Mouse (Mus musculus) embryonic facial prominence, embryonic 14.5 days (tissue): ENCODE results near the gene Zfp106. TPM values are rescaled to one million over a fixed set of nuclear protein-coding genes. Genes with fewer than 3 reads are reported as not detected.
"Not testable (repeated sequence)": the region's sequence is repeated elsewhere in the genome, so short reads cannot be mapped to it uniquely, and the experiment has no call there.

ENCODE experiments used
- ATAC-seq: fragments of 200-750 bp; cut with Nextera tagmentation; 2 replicates; pipeline ENCODE4 v1.8.0; 2017; ENCODE audit warnings: low read depth, moderate number of reproducible peaks, moderate TSS enrichment
- DNase-seq: peaks from one replicate; pipeline ENCODE4 v3.0.0-alpha.2; 2015; ENCODE audit warnings: low spot score
- H3K27ac ChIP-seq: fragments of 300-500 bp; sonication (generic); replicated peaks from 2 replicates; pipeline ENCODE4 v1.5.1; 2014; ENCODE audit warnings: low read depth, mild to moderate bottlenecking, low read length, moderate library complexity
- H3K27me3 ChIP-seq: fragments of 300-500 bp; sonication (generic); replicated peaks from 2 replicates; pipeline ENCODE4 v1.6.1; 2014; ENCODE audit warnings: low read length; ENCODE audit not compliant: control insufficient read depth, insufficient read depth
- H3K36me3 ChIP-seq: fragments of 300-500 bp; sonication (generic); 2 replicates; pipeline ENCODE4 v1.6.1; 2014; ENCODE audit warnings: low read length, mixed read lengths; ENCODE audit not compliant: control insufficient read depth, insufficient read depth
- H3K4me1 ChIP-seq: fragments of 300-500 bp; sonication (generic); 2 replicates; pipeline ENCODE4 v1.6.1; 2014; ENCODE audit warnings: antibody characterized with exemption, low read length; ENCODE audit not compliant: control insufficient read depth, insufficient read depth
- H3K4me2 ChIP-seq: fragments of 300-500 bp; sonication (generic); 2 replicates; pipeline ENCODE4 v1.6.1; 2014; ENCODE audit warnings: low read depth, mild to moderate bottlenecking, low read length, moderate library complexity, mixed read lengths
- H3K4me3 ChIP-seq: fragments of 300-500 bp; sonication (generic); 2 replicates; pipeline ENCODE4 v1.5.1; 2014; ENCODE audit warnings: low read depth, mild to moderate bottlenecking, low read length
- H3K9ac ChIP-seq: fragments of 300-500 bp; sonication (generic); 2 replicates; pipeline ENCODE4 v1.6.1; 2014; ENCODE audit warnings: low read depth, mild to moderate bottlenecking, low read length, moderate library complexity, mixed read lengths
- H3K9me3 ChIP-seq: fragments of 300-500 bp; sonication (generic); 2 replicates; pipeline ENCODE4 v1.6.1; 2016; ENCODE audit warnings: low read length; ENCODE audit not compliant: control insufficient read depth
- WGBS: fragments of 180-500 bp; shearing (Covaris S2); extraction: QIAGEN DNeasy Blood & Tissue Kit; methylation state at CpG from one replicate; pipeline ENCODE4 v1.1.7; 2014; 5-methylcytosine and 5-hydroxymethylcytosine counted together
- polyA plus RNA-seq: library from polyadenylated mRNA; unstranded; fragments of >200 nt; fragmentation: Nextera tagmentation; extraction: Ambion mirVana; gene quantifications from 2 replicates; pipeline ENCODE4 v1.2.1, GENCODE M21; 2014

Gene Zfp106
- polyA plus RNA-seq, 1 experiment from 2014 or later: 65.4 TPM

DNA sequence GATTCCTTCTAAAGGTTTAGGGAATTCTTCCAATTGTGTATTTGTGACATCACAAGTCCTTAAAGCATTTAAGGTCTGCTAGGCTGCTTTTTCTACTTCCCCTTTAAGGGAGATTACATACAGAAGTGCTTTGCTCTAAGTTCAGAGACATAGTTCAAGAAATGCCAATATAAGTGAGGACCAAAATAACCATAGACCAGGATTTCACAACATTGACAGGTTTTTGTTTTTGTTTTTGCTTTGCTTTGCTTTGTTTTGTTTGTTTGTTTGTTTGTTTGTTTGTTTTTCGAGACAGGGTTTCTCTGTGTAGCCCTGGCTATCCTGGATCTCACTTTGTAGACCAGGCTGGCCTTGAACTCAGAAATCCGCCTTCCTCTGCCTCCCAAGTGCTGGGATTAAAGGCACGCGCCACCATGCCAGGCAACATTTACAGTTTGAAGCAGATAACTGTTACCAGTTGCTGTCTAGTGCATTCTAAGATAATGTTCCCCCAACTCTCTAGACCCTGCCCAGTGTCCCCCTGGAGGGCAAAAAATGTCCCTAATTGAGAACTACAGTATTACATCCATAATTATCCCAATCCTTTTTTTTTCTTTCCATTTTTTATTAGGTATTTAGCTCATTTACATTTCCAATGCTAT, 1.0 kb upstream of the Zfp106 start:
- not testable (repeated sequence) for H3K9ac ChIP-seq, H3K4me2 ChIP-seq, H3K4me3 ChIP-seq, ATAC-seq, H3K27ac ChIP-seq, DNase-seq, H3K9me3 ChIP-seq, H3K36me3 ChIP-seq, H3K27me3 ChIP-seq
- WGBS: 87% methylated on average over 4 of the region's 4 CpGs
- H3K4me1 ChIP-seq: 0 out of 2 replicates have a peak, but pooled peaks cover 11% of the 10 kb centered on the region

DNA sequence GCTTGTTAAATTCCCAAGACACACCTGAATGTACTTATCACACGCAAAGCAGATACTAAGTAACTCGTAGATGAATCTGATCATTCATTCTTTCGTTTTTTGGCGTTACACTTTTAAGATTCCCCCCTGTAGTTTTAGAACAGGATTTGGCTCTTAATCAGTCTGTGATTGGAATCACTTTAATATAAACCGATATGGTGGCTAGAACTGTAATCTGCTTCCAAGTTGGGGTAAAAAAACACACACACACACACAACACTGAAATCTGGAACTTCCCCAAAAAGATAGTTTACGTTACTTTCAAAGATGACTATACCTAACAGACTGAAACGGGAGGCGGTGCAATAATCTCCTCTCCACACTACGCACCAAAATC, 796 bp downstream of the Zfp106 start:
- 22% methylated on average over 9 of the region's 9 CpGs for WGBS
- Histone ChIP-seq H3K9me3 (no peaks in the 10 kb centered on the region), H3K4me3 (peak overlapping the region; percentile 96), H3K4me1 (0 out of 2 replicates have a peak, but pooled peaks cover 8% of the 10 kb centered on the region), H3K9ac (peak overlapping the region; percentile 95), H3K36me3 (peaks cover 6% of the 10 kb centered on the region; the same call in 1 of the 2 replicates), H3K27me3 (no peaks in the 10 kb centered on the region), H3K27ac (no peak overlapping the region; the same call in 1 of the 2 replicates), H3K4me2 (peak overlapping the region; percentile 79)
- no peak for DNase-seq
- ATAC-seq: no peak

DNA sequence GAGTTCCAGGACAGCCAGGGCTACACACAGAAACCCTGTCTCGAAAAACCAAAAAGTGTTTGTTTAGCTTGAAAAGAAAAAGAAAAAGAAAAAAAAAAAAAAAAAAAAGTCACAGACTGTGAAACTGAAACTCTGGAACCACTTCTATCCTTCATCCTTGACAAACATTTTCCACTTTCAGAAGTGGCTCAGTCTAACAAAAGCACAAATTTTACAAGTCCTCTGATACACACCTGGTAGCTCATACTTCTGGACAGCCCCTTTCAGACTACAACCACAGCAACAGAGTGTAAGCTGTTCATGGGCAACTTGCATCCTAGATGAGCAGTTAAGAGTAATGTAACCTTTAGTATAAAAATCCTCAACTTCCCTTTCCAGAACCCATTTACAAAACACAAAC, 2.1 kb downstream of the Zfp106 start:
- no peak overlapping the region for H3K9ac ChIP-seq
- whole genome bisulfite sequencing: 65% methylated on average over 1 of the region's 1 CpGs
- H3K4me3 ChIP-seq: no peak overlapping the region
- DNase-seq: no peak
- ATAC-seq: no peak
- H3K4me2 ChIP-seq: no peak overlapping the region
- H3K27me3 ChIP-seq: no peaks in the 10 kb centered on the region
- H3K9me3 ChIP-seq: no peaks in the 10 kb centered on the region
- 0 out of 2 replicates have a peak, but pooled peaks cover 8% of the 10 kb centered on the region for H3K4me1 ChIP-seq
- H3K27ac ChIP-seq: no peak overlapping the region
- peaks cover 6% of the 10 kb centered on the region; the same call in 1 of the 2 replicates for H3K36me3 ChIP-seq

DNA sequence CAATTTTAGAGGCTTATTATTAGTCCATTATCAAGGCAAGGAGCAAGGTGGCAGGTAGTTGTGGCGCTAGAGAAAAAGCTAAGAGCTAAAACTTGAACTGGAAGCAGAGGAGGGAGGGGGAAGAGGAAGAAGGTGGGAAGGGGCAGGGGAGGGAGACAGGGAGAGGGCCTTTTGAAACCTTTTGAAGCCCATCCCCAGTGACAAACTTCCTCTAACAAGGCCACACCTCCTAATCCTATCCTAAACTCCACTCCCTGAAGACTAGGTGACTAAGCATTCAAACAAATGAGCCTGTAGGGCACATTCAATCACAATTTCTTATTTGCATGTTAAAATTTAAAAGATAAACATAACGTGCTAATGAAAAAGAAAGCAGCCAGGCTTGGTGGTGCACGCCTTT, 4.8 kb downstream of the Zfp106 start:
- Histone ChIP-seq H3K9me3 (no peaks in the 10 kb centered on the region), H3K27me3 (no peaks in the 10 kb centered on the region), H3K9ac (no peak overlapping the region), H3K36me3 (peaks cover 12% of the 10 kb centered on the region; the same call in 1 of the 2 replicates), H3K4me3 (no peak overlapping the region), H3K4me1 (0 out of 2 replicates have a peak, but pooled peaks cover 6% of the 10 kb centered on the region), H3K27ac (no peak overlapping the region), H3K4me2 (no peak overlapping the region)
- 88% methylated on average over 3 of the region's 3 CpGs for WGBS
- DNase-seq: no peak
- no peak for ATAC-seq

DNA sequence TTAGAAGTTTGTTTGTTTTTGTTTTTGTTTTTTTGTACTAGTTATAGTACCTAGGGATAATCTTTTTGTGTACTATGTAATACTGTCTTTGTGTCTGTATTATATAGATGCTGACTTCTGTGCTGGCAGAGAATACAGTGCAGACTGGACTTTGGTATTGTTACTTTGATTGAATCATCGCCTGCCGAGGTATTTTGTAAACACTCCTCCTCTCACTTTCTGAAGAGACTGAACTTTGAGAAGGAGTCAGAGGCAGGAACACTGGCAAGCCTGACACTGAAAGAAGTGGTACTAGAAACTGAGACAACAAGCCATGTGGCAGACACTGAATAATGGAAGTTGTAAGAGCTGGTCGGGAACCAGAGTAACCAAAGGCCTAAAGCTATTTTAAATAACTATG, 6.8 kb downstream of the Zfp106 start:
- Histone ChIP-seq H3K4me3 (no peak overlapping the region), H3K4me2 (no peak overlapping the region), H3K4me1 (no peaks in the 10 kb centered on the region), H3K36me3 (peaks cover 24% of the 10 kb centered on the region), H3K27ac (no peak overlapping the region), H3K9me3 (no peaks in the 10 kb centered on the region), H3K27me3 (no peaks in the 10 kb centered on the region), H3K9ac (no peak overlapping the region)
- ATAC-seq (no peak), DNase-seq (no peak)
- 81% methylated on average over 3 of the region's 3 CpGs for WGBS

DNA sequence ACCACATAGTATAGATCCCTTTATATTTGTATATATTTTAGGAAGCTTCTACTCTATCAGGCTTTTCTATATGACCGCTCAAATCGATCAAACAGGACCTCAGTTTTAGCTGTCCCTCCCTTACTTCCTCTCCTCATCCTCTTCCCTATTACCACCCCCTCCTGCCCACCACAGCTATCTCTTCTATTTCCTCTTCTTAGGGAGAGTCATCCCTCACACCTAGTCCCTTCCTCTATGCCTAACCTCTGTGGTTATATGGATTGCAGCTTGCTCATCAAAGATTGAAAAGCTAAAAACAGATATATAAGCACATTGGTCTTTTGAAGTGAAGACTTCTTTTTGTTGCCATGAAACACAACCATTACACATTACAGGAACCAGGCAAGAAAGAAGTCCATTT, 18.9 kb downstream of the Zfp106 start:
- H3K27me3 ChIP-seq: no peaks in the 10 kb centered on the region
- H3K9me3 ChIP-seq: no peaks in the 10 kb centered on the region
- no peak overlapping the region for H3K9ac ChIP-seq
- WGBS: 94% methylated on average over 2 of the region's 2 CpGs
- H3K36me3 ChIP-seq: peaks cover 27% of the 10 kb centered on the region
- ATAC-seq (no peak), DNase-seq (no peak)
- H3K4me2 ChIP-seq: no peak overlapping the region
- H3K27ac ChIP-seq: no peak overlapping the region
- 0 out of 2 replicates have a peak, but pooled peaks cover 4% of the 10 kb centered on the region for H3K4me1 ChIP-seq
- no peak overlapping the region for H3K4me3 ChIP-seq

DNA sequence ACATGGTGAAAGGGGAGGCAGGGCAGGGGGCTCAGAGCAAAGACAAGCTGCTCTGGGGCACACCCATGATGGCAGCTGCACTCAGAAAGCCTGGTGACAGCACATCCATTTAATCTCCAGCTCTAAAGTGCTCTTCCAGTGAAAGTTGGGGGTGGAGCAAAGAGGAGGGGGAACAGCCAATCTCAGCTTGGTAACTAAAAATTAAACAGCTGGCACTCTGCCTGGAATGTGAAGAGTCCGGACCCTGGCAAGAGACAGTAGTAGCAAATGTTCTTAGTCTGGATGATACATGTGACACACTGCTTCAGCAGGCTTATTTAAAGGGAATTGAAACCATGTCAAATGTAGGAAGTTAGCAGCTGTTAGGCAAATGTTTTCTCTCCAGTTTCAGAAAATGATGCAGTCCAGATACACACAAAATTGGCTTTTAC, 23.9 kb downstream of the Zfp106 start:
- peak; percentile 94 for ATAC-seq
- Histone ChIP-seq H3K36me3 (peaks cover 25% of the 10 kb centered on the region), H3K4me1 (0 out of 2 replicates have a peak, but pooled peaks cover 4% of the 10 kb centered on the region), H3K9me3 (no peaks in the 10 kb centered on the region), H3K27me3 (no peaks in the 10 kb centered on the region), H3K4me2 (no peak overlapping the region), H3K9ac (no peak overlapping the region; the same call in 1 of the 2 replicates), H3K4me3 (peak overlapping the region; percentile 14), H3K27ac (peak overlapping the region; percentile 74)
- peak; percentile 97 for DNase-seq
- 4% methylated on average over 1 of the region's 1 CpGs for WGBS

DNA sequence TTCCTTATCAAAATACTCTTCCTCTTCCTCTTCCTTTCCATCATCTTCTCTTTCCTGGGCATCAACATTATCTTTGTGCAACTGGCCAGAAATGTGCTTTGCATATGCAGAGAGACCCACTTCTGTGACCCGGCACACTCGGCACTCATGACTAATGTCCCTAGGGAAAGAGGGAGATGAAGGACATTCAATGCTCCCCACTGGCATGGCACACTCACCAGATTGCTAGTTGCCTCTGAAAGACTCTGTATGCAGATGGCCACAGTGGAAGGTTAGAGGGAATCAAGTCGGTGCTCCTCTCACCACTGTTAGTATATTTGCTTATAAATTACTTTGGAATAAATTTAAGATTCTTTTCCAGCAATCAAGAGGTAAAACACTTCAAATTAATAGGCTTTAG, 24.3 kb downstream of the Zfp106 start:
- DNase-seq (peak; percentile 19), ATAC-seq (no peak)
- WGBS: 57% methylated on average over 3 of the region's 3 CpGs
- 0 out of 2 replicates have a peak, but pooled peaks cover 4% of the 10 kb centered on the region for H3K4me1 ChIP-seq
- H3K36me3 ChIP-seq: peaks cover 25% of the 10 kb centered on the region
- no peak overlapping the region; the same call in 1 of the 2 replicates for H3K4me2 ChIP-seq
- no peak overlapping the region; the same call in 1 of the 2 replicates for H3K9ac ChIP-seq
- H3K27me3 ChIP-seq: no peaks in the 10 kb centered on the region
- H3K9me3 ChIP-seq: no peaks in the 10 kb centered on the region
- peak overlapping the region; percentile 74 for H3K27ac ChIP-seq
- H3K4me3 ChIP-seq: peak overlapping the region; percentile 14

DNA sequence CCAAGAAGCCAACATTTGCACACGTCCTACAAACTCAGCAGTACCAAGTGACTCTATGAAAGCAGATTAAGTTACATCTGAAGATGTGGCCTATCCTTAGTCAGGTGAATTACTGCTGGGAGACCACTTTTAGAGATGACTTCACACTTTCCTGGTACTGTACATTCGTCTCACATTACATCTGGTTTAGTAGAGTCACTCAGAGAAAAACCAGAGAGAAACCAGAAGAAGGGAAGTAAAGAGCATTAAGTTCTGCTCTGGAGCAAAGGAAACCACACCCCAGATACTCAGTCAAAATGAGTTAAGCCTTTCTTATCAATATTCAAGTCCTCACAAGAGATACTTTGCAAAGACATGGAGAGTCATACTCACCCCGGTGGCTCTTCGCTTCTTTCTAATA, 32.4 kb downstream of the Zfp106 start:
- H3K4me3 ChIP-seq: no peak overlapping the region
- H3K36me3 ChIP-seq: peaks cover 88% of the 10 kb centered on the region
- no peak overlapping the region for H3K4me2 ChIP-seq
- H3K9me3 ChIP-seq: no peaks in the 10 kb centered on the region
- no peak for DNase-seq
- 94% methylated on average over 4 of the region's 4 CpGs for WGBS
- no peak overlapping the region for H3K9ac ChIP-seq
- no peaks in the 10 kb centered on the region for H3K27me3 ChIP-seq
- no peak for ATAC-seq
- H3K4me1 ChIP-seq: no peaks in the 10 kb centered on the region
- no peak overlapping the region for H3K27ac ChIP-seq
